Mouse (Mus musculus): ENCODE measurements around the gene Pfn3. TPM values are rescaled to one million over a fixed set of nuclear protein-coding genes. Genes with fewer than 3 reads are reported as not detected.

Pfn3 gene
- polyA plus RNA-seq, 1 experiment from 2014 or later, result 1.5 TPM

DNA sequence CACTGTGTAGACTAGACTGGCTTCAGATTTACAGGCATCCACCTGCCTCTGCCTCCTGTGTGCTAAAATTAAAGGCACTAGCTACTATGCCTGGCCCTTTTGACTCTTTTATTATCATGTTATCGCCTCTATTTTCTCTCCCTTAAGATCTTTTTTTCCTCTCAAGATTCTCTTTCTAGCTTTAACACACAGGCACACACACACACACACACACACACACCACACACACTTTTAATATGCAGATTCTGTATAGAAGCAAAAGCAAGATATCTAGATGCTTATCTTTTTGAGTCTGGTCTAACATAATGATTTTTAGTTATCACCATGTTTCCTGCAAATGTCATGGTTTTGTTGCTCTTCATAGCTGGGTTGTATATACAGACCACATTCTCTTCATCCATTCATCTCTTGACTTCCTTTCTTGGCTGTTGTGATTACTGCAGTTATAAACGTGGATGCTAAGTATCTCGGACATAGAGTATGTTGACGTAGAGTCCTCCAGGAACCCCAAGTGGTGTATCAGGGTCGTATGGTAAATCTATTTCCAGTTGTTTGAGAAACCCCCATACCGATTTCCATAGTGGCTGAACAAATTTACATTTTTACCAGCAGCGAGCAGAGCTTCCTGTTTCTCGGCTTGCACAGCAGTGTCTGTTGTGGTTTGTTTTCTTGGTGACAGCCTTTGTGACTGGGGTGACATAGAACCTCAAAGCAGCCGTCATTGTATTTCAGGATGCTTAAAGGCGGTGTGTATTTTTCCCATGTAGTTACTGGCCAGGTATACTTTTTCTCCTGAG is 17.1 kb upstream of the Pfn3 start:
- no peak overlapping the region for H3K9ac ChIP-seq
- no peaks in the 10 kb centered on the region for H3K27me3 ChIP-seq (ENCODE audit: control insufficient read depth, insufficient read depth, low read length)
- H3K4me2 ChIP-seq (replicated peaks), result no peak overlapping the region
- WGBS, result 79% methylated on average over 10 of the region's 10 CpGs
- no peaks in the 10 kb centered on the region for H3K9me3 ChIP-seq (ENCODE audit: control insufficient read depth, low read length)
- DNase-seq (ENCODE audit: low spot score) (no peak), ATAC-seq (ENCODE audit: low FRiP score) (no peak)
- no peak overlapping the region for H3K27ac ChIP-seq
- H3K4me1 ChIP-seq (replicated peaks; ENCODE audit: control insufficient read depth, insufficient read depth, low read length), result no peaks in the 10 kb centered on the region
- H3K36me3 ChIP-seq (replicated peaks; ENCODE audit: control insufficient read depth, insufficient read depth), result no peaks in the 10 kb centered on the region
- H3K4me3 ChIP-seq (replicated peaks; ENCODE audit: low read length), result no peak overlapping the region

GRCm38 (mm10) chr13:55430566-55430965 is 15.5 kb upstream of the Pfn3 start:
- no peak overlapping the region for H3K27ac ChIP-seq
- no peak overlapping the region for H3K4me2 ChIP-seq (replicated peaks)
- no peak overlapping the region for H3K9ac ChIP-seq
- no peak overlapping the region for H3K4me3 ChIP-seq (replicated peaks; ENCODE audit: low read length)
- H3K36me3 ChIP-seq (replicated peaks; ENCODE audit: control insufficient read depth, insufficient read depth), result no peaks in the 10 kb centered on the region
- H3K4me1 ChIP-seq (replicated peaks; ENCODE audit: control insufficient read depth, insufficient read depth, low read length), result no peaks in the 10 kb centered on the region
- no peak for DNase-seq (ENCODE audit: low spot score)
- WGBS, result 91% methylated on average over 2 of the region's 2 CpGs
- no peaks in the 10 kb centered on the region for H3K9me3 ChIP-seq (ENCODE audit: control insufficient read depth, low read length)
- ATAC-seq (ENCODE audit: low FRiP score), result no peak
- H3K27me3 ChIP-seq (ENCODE audit: control insufficient read depth, insufficient read depth, low read length), result no peaks in the 10 kb centered on the region

- H3K27ac ChIP-seq, result no peak overlapping the region
- no peak for ATAC-seq (ENCODE audit: low FRiP score)
- H3K4me3 ChIP-seq (replicated peaks; ENCODE audit: low read length), result no peak overlapping the region
- 81% methylated on average over 12 of the region's 12 CpGs for WGBS
- no peak overlapping the region for H3K9ac ChIP-seq
- H3K4me2 ChIP-seq (replicated peaks), result no peak overlapping the region
- H3K36me3 ChIP-seq (replicated peaks; ENCODE audit: control insufficient read depth, insufficient read depth), result no peaks in the 10 kb centered on the region
- no peaks in the 10 kb centered on the region for H3K4me1 ChIP-seq (replicated peaks; ENCODE audit: control insufficient read depth, insufficient read depth, low read length)
- no peak for DNase-seq (ENCODE audit: low spot score)
- no peaks in the 10 kb centered on the region for H3K27me3 ChIP-seq (ENCODE audit: control insufficient read depth, insufficient read depth, low read length)
- H3K9me3 ChIP-seq (ENCODE audit: control insufficient read depth, low read length), result no peaks in the 10 kb centered on the region
These were observed 14.3 kb upstream of the Pfn3 start for GRCm38 (mm10) chr13:55429226-55429888.

DNA sequence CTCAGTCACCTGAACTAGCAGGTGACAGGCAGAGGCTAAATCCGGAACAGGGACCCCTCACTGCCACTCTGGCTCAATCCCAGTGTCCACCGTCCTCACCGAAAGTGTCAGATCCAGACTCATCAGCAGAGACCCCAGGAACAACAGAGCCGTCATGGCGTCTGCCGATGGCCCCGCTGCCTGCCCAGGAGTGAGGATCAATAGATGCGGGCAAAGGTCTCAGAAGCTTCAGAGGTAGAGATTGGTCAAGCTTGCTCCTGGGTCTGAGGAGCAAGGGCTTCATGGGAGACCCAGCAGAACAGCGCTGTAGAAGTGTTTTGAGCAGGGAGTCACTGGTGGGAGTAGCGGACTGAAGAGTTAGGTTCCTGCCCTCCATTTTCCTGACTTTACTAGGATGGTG is 11.6 kb upstream of the Pfn3 start, which contains the start of gene F12:
TSS of gene F12 (minus strand) at position 181 of the 400 bp plus-strand sequence.
- H3K4me3 ChIP-seq (replicated peaks; ENCODE audit: low read length), result no peak within 1 kb of the TSS
- 91% methylated on average over 10 of the region's 10 CpGs for WGBS

DNA sequence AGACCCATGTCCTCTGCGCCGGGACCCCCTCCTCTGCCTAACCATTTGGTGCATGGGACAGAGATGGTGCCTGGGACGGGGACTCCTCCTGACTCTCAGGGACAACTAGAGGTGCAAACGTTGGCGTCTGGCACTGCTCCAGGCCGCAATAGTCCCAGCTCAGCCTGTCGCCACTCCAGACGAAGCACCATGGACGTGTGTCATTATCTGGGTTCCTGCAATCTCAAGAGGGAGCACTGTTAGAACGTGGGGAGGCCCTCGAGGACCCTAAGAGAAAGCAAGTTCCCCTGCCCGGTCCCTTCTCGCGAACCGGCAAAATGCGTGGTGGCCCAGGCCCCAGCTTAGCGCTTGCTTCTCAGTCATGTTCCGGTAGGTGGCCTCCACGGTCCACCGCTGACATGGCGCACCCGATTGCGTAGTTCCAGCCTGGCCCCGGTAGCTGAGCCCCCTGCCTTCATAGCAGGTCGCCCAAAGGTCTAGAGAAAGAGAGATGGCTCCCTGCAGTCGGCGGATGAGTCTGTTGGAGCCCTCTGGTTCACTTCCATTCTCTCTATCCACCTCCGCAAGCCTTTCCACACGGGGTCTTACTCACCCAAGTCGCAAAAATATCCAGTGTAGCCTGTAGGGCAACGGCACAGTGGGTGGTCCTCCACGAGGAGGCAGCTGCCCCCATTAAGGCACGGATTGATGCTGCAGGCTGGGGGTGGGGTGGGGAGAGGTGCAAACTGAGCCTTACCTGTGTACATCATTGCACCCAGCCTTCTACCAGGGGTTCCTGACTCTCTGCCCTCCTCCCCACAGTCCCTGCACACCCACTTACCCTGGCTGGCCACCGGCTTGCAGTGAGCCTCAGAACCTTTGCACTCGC is 6.1 kb upstream of the Pfn3 start:
- Histone ChIP-seq H3K9me3 (ENCODE audit: control insufficient read depth, low read length) (no peaks in the 10 kb centered on the region), H3K4me2 (replicated peaks) (peak overlapping the region; percentile 41), H3K27ac (no peak overlapping the region), H3K4me1 (replicated peaks; ENCODE audit: control insufficient read depth, insufficient read depth, low read length) (peaks cover 6% of the 10 kb centered on the region; the same call in 1 of the 2 replicates), H3K27me3 (ENCODE audit: control insufficient read depth, insufficient read depth, low read length) (peaks cover 47% of the 10 kb centered on the region), H3K9ac (peak overlapping the region; percentile 35; the same call in 1 of the 2 replicates), H3K4me3 (replicated peaks; ENCODE audit: low read length) (peak overlapping the region; percentile 13), H3K36me3 (replicated peaks; ENCODE audit: control insufficient read depth, insufficient read depth) (no peaks in the 10 kb centered on the region)
- ATAC-seq (ENCODE audit: low FRiP score) (peak; percentile 68; the same call in 1 of the 2 replicates), DNase-seq (ENCODE audit: low spot score) (peak; percentile 71)
- 15% methylated on average over 35 of the region's 35 CpGs for WGBS

More for the DNA sequence above, 11.6 kb upstream of the Pfn3 start, which contains the start of gene F12:
- DNase-seq (ENCODE audit: low spot score) (no peak), ATAC-seq (ENCODE audit: low FRiP score) (no peak)
- H3K4me1 ChIP-seq (replicated peaks; ENCODE audit: control insufficient read depth, insufficient read depth, low read length), result no peaks in the 10 kb centered on the region
- H3K27me3 ChIP-seq (ENCODE audit: control insufficient read depth, insufficient read depth, low read length), result peaks cover 7% of the 10 kb centered on the region; the same call in 1 of the 2 replicates
- H3K4me2 ChIP-seq (replicated peaks), result no peak within 1 kb of the TSS
- no peak within 1 kb of the TSS for H3K9ac ChIP-seq
- H3K36me3 ChIP-seq (replicated peaks; ENCODE audit: control insufficient read depth, insufficient read depth), result no peaks in the 10 kb centered on the region
- no peak within 1 kb of the TSS for H3K27ac ChIP-seq
- H3K9me3 ChIP-seq (ENCODE audit: control insufficient read depth, low read length), result no peaks in the 10 kb centered on the region

- peaks cover 6% of the 10 kb centered on the region; the same call in 1 of the 2 replicates for H3K4me1 ChIP-seq (replicated peaks; ENCODE audit: control insufficient read depth, insufficient read depth, low read length)
- no peak overlapping the region for H3K9ac ChIP-seq
- ATAC-seq (ENCODE audit: low FRiP score), result no peak
- H3K27me3 ChIP-seq (ENCODE audit: control insufficient read depth, insufficient read depth, low read length), result peaks cover 47% of the 10 kb centered on the region
- no peaks in the 10 kb centered on the region for H3K9me3 ChIP-seq (ENCODE audit: control insufficient read depth, low read length)
- H3K27ac ChIP-seq, result no peak overlapping the region
- no peak overlapping the region; the same call in 1 of the 2 replicates for H3K4me3 ChIP-seq (replicated peaks; ENCODE audit: low read length)
- 32% methylated on average over 51 of the region's 51 CpGs for WGBS
- H3K36me3 ChIP-seq (replicated peaks; ENCODE audit: control insufficient read depth, insufficient read depth), result no peaks in the 10 kb centered on the region
- no peak for DNase-seq (ENCODE audit: low spot score)
- peak overlapping the region; percentile 41 for H3K4me2 ChIP-seq (replicated peaks)
These were observed 5.2 kb upstream of the Pfn3 start for GRCm38 (mm10) chr13:55420018-55420932.

DNA sequence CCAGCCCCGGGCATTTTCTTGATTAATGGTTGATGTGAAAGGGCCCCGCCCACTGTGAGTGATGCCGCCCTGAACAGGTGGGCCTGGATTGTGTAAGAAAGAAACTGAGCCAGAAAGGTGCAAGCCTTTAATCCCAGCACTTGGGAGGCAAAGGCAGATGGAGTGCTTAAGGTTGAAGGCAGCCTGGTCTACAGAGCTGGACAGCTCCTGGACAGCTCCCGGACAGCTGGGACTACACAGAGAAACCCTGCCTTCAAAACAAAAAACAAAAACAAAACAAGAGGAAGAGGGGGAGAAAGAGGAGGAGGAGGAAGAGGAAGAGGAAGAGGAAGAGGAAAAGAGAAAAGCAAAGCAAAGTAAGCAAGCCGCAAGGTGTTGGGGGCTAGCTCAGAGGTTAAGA is 4.1 kb upstream of the Pfn3 start:
- Histone ChIP-seq H3K9ac (no peak overlapping the region), H3K9me3 (ENCODE audit: control insufficient read depth, low read length) (no peaks in the 10 kb centered on the region), H3K4me3 (replicated peaks; ENCODE audit: low read length) (no peak overlapping the region), H3K27me3 (ENCODE audit: control insufficient read depth, insufficient read depth, low read length) (peaks cover 47% of the 10 kb centered on the region), H3K4me1 (replicated peaks; ENCODE audit: control insufficient read depth, insufficient read depth, low read length) (peaks cover 6% of the 10 kb centered on the region), H3K27ac (no peak overlapping the region), H3K36me3 (replicated peaks; ENCODE audit: control insufficient read depth, insufficient read depth) (no peaks in the 10 kb centered on the region), H3K4me2 (replicated peaks) (no peak overlapping the region)
- WGBS, result 83% methylated on average over 5 of the region's 5 CpGs
- ATAC-seq (ENCODE audit: low FRiP score) (no peak), DNase-seq (ENCODE audit: low spot score) (no peak)

DNA sequence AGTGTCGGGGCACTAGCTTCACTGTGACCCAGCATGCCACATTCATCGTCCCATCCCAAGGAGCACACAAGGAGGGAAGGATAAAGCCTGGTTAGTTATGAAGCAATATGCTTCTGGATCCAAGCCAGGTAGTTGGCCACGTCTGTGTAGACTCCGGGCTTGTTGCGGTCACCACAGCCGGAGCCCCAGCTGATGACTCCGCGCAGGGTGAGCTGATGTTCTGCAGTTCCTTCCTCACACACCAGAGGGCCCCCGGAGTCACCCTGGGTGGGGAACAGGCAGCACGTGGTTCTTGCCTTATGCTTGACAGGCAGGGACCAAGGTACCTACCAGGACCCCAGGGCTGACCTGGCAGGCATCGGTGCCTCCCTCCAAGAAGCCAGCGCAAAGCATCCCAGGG is 3.0 kb upstream of the Pfn3 start:
- ATAC-seq (ENCODE audit: low FRiP score), result peak; percentile 64; the same call in 1 of the 2 replicates
- H3K36me3 ChIP-seq (replicated peaks; ENCODE audit: control insufficient read depth, insufficient read depth), result no peaks in the 10 kb centered on the region

More for the DNA sequence above, 3.0 kb upstream of the Pfn3 start:
- H3K9me3 ChIP-seq (ENCODE audit: control insufficient read depth, low read length), result no peaks in the 10 kb centered on the region
- no peak overlapping the region for H3K27ac ChIP-seq
- peak; percentile 81 for DNase-seq (ENCODE audit: low spot score)
- peaks cover 6% of the 10 kb centered on the region for H3K4me1 ChIP-seq (replicated peaks; ENCODE audit: control insufficient read depth, insufficient read depth, low read length)
- H3K4me2 ChIP-seq (replicated peaks), result peak overlapping the region; percentile 33
- WGBS, result 9% methylated on average over 12 of the region's 12 CpGs
- H3K27me3 ChIP-seq (ENCODE audit: control insufficient read depth, insufficient read depth, low read length), result peaks cover 47% of the 10 kb centered on the region
- no peak overlapping the region for H3K9ac ChIP-seq
- no peak overlapping the region for H3K4me3 ChIP-seq (replicated peaks; ENCODE audit: low read length)
